Mouse (Mus musculus) layer of hippocampus, adult 2 months (tissue): ENCODE results near the gene Pprc1. TPM values are rescaled to one million over a fixed set of nuclear protein-coding genes. Genes with fewer than 3 reads are reported as not detected.

ENCODE experiments used
- DNase-seq, 2 experiments: peaks; one replicate each; pipeline ENCODE4 v3.0.0; 2022; ENCODE audit warnings: low spot score in 2 of 2
- H3K27ac ChIP-seq: fragments of 200-600 bp; 2 replicates; pipeline ENCODE4 v1.8.1; 2022
- H3K4me3 ChIP-seq: fragments of 200-600 bp; 2 replicates; pipeline ENCODE4 v1.8.1; 2022; ENCODE audit warnings: mild to moderate bottlenecking
- CTCF ChIP-seq: fragments of 200-600 bp; conservative IDR thresholded peaks from 2 replicates; pipeline ENCODE4 v1.8.1; 2022; ENCODE audit warnings: antibody characterized with exemption, mild to moderate bottlenecking, moderate library complexity
- long read RNA-seq, 2 experiments: library from polyadenylated mRNA; stranded (forward); transcript quantifications; one replicate each; pipeline ENCODE4 v2.0.0; 2021; ENCODE audit warnings: borderline mapping rate in 2 of 2
- total RNA-seq, 2 experiments: library from RNA; stranded (reverse); gene quantifications; 2 replicates each; pipeline ENCODE4 v1.2.3; 2021

Pprc1 gene
- 10 to 100 TPM; 25.4 to 33.7 TPM for total RNA-seq
- long read RNA-seq, experiment 1, full-length matches to known transcripts, result 4 of 13 reads
- long read RNA-seq, experiment 1, partial matches to known transcripts, result 0 of 13 reads
- long read RNA-seq, experiment 1, other reads (novel, unspliced or antisense), result 9 of 13 reads
- long read RNA-seq, experiment 2, full-length matches to known transcripts, result 1 of 11 reads
- long read RNA-seq, experiment 2, partial matches to known transcripts, result 2 of 11 reads
- long read RNA-seq, experiment 2, other reads (novel, unspliced or antisense), result 8 of 11 reads

- DNase-seq, result no peak
- no peak for TF ChIP-seq CTCF
Observed at GRCm38 (mm10) chr19:46044271-46044992, at the start of gene Pprc1. TSS of gene Pprc1 (plus strand) at chr19:46044886.

GRCm38 (mm10) chr19:45997365-45997764, 47.3 kb upstream of the Pprc1 start:
- TF ChIP-seq CTCF, result no peak
- DNase-seq, result no peak
- peak overlapping the region; percentile 93 for H3K4me3 ChIP-seq
- peak overlapping the region; percentile 97 for H3K27ac ChIP-seq

More at GRCm38 (mm10) chr19:46044271-46044992, at the start of gene Pprc1:
- Histone ChIP-seq H3K4me3 (peak within 1 kb of the TSS; percentile 82), H3K27ac (peak within 1 kb of the TSS; percentile 96)

- DNase-seq, result peak; percentile 91 to 95
Observed at GRCm38 (mm10) chr19:45997785-45998693, 46.6 kb upstream of the Pprc1 start, which contains the start of gene Armh3. TSS of gene Armh3 (minus strand) at chr19:45998488.

GRCm38 (mm10) chr19:45998694-45999217, 45.9 kb upstream of the Pprc1 start:
- no peak for DNase-seq
- Histone ChIP-seq H3K27ac (peak overlapping the region; percentile 97), H3K4me3 (peak overlapping the region; percentile 93)
- TF ChIP-seq CTCF, result no peak

More at GRCm38 (mm10) chr19:45997785-45998693, 46.6 kb upstream of the Pprc1 start, which contains the start of gene Armh3:
- Histone ChIP-seq H3K27ac (peak within 1 kb of the TSS; percentile 97), H3K4me3 (peak within 1 kb of the TSS; percentile 93)
- TF ChIP-seq CTCF, result no peak

- Histone ChIP-seq H3K27ac (no peak overlapping the region), H3K4me3 (no peak overlapping the region)
- no peak for DNase-seq
- TF ChIP-seq CTCF, result no peak
Observed at GRCm38 (mm10) chr19:45999378-45999777, 45.3 kb upstream of the Pprc1 start.

- no peak for DNase-seq
- no peak overlapping the region for H3K4me3 ChIP-seq
- no peak for TF ChIP-seq CTCF
- no peak overlapping the region for H3K27ac ChIP-seq
Observed at GRCm38 (mm10) chr19:46002279-46002678, 42.4 kb upstream of the Pprc1 start.

- Histone ChIP-seq H3K27ac (peak within 1 kb of the TSS; percentile 74), H3K4me3 (peak within 1 kb of the TSS; percentile 86)
- peak; percentile 50 for TF ChIP-seq CTCF
- DNase-seq, result peak; percentile 60 to 64
Observed at GRCm38 (mm10) chr19:46003371-46004226, 41.1 kb upstream of the Pprc1 start, which contains the start of gene Hps6. TSS of gene Hps6 (plus strand) at chr19:46003508.

- Histone ChIP-seq H3K4me3 (no peak overlapping the region), H3K27ac (no peak overlapping the region)
- no peak for DNase-seq
- TF ChIP-seq CTCF, result no peak
Observed at GRCm38 (mm10) chr19:46004814-46005466, 39.7 kb upstream of the Pprc1 start.

- no peak overlapping the region for H3K27ac ChIP-seq
- H3K4me3 ChIP-seq, result no peak overlapping the region
- no peak for DNase-seq
- no peak for TF ChIP-seq CTCF
Observed at GRCm38 (mm10) chr19:46005680-46006079, 39.0 kb upstream of the Pprc1 start.

- TF ChIP-seq CTCF, result peak; percentile 98
- Histone ChIP-seq H3K4me3 (no peak overlapping the region), H3K27ac (no peak overlapping the region)
- peak; percentile 81 to 86 for DNase-seq
Observed at GRCm38 (mm10) chr19:46014572-46015178, 30.0 kb upstream of the Pprc1 start.

- no peak overlapping the region for H3K4me3 ChIP-seq
- H3K27ac ChIP-seq, result no peak overlapping the region
- no peak for DNase-seq
- no peak for TF ChIP-seq CTCF
Observed at GRCm38 (mm10) chr19:46016023-46016422, 28.7 kb upstream of the Pprc1 start.
